Mouse (Mus musculus) intestine, embryonic 14.5 days (tissue): Measurements from ENCODE around the gene Itln1. TPM values are rescaled to one million over a fixed set of nuclear protein-coding genes. Genes with fewer than 3 reads are reported as not detected.

ENCODE experiments used
- ATAC-seq: fragments of 200-750 bp; cut with Nextera tagmentation; replicated peaks from 2 replicates; pipeline ENCODE4 v1.8.0; 2017; ENCODE audit warnings: low read depth, moderate number of reproducible peaks, moderate TSS enrichment, moderate library complexity; ENCODE audit not compliant: low FRiP score, low TSS enrichment
- DNase-seq: peaks from one replicate; pipeline ENCODE4 v3.0.0-alpha.2; 2018; ENCODE audit warnings: low spot score
- H3K27ac ChIP-seq: fragments of 300-500 bp; sonication (generic); 2 replicates; pipeline ENCODE4 v1.5.1; 2014; ENCODE audit warnings: low read depth, mild to moderate bottlenecking, control low read depth
- H3K27me3 ChIP-seq: fragments of 300-500 bp; sonication (generic); replicated peaks from 2 replicates; pipeline ENCODE4 v1.6.1; 2014; ENCODE audit warnings: low read length, control low read depth; ENCODE audit not compliant: control insufficient read depth, insufficient read depth
- H3K36me3 ChIP-seq: fragments of 300-500 bp; sonication (generic); 2 replicates; pipeline ENCODE4 v1.6.1; 2014; ENCODE audit warnings: low read length, control low read depth; ENCODE audit not compliant: control insufficient read depth, insufficient read depth
- H3K4me1 ChIP-seq: fragments of 300-500 bp; sonication (generic); replicated peaks from 2 replicates; pipeline ENCODE4 v1.6.1; 2014; ENCODE audit warnings: low read length, control low read depth, mixed read lengths; ENCODE audit not compliant: control insufficient read depth, insufficient read depth
- H3K4me2 ChIP-seq: fragments of 300-500 bp; sonication (generic); 2 replicates; pipeline ENCODE4 v1.6.1; 2014; ENCODE audit warnings: low read length
- H3K4me3 ChIP-seq: fragments of 300-500 bp; sonication (generic); 2 replicates; pipeline ENCODE4 v1.5.1; 2014; ENCODE audit warnings: low read depth, low read length, control low read depth, mixed read lengths
- H3K9ac ChIP-seq: fragments of 300-500 bp; sonication (generic); 2 replicates; pipeline ENCODE4 v1.6.1; 2014; ENCODE audit warnings: mild to moderate bottlenecking, low read length
- H3K9me3 ChIP-seq: fragments of 300-500 bp; sonication (generic); 2 replicates; pipeline ENCODE4 v1.6.1; 2016; ENCODE audit warnings: low read length, control low read depth; ENCODE audit not compliant: control insufficient read depth
- WGBS: fragments of 180-500 bp; shearing (Covaris S2); extraction: QIAGEN DNeasy Blood & Tissue Kit; methylation state at CpG from one replicate; pipeline ENCODE4 v1.1.7; 2014; 5-methylcytosine and 5-hydroxymethylcytosine counted together
- polyA plus RNA-seq: library from polyadenylated mRNA; unstranded; fragments of >200 nt; fragmentation: Nextera tagmentation; extraction: Ambion mirVana; gene quantifications from 2 replicates; pipeline ENCODE4 v1.2.1, GENCODE M21; 2014

The Itln1 gene
- polyA plus RNA-seq, 1 experiment from 2014 or later = not detected

GRCm38 (mm10) chr1:171561200-171561599 lies 26.1 kb upstream of the Itln1 start:
- Histone ChIP-seq H3K9me3 (no peaks in the 10 kb centered on the region), H3K4me2 (no peak overlapping the region), H3K9ac (no peak overlapping the region), H3K4me3 (no peak overlapping the region), H3K36me3 (no peaks in the 10 kb centered on the region), H3K27ac (no peak overlapping the region), H3K4me1 (no peaks in the 10 kb centered on the region), H3K27me3 (no peaks in the 10 kb centered on the region)
- no peak for DNase-seq
- WGBS = 94% methylated on average over 1 of the region's 1 CpGs
- no peak for ATAC-seq

GRCm38 (mm10) chr1:171560262-171560661 lies 25.2 kb upstream of the Itln1 start:
- no peak overlapping the region for H3K9ac ChIP-seq
- no peak overlapping the region for H3K4me2 ChIP-seq
- H3K4me3 ChIP-seq = no peak overlapping the region
- H3K4me1 ChIP-seq = no peaks in the 10 kb centered on the region
- no peak overlapping the region for H3K27ac ChIP-seq
- H3K36me3 ChIP-seq = no peaks in the 10 kb centered on the region
- ATAC-seq = no peak
- 74% methylated on average over 2 of the region's 2 CpGs for WGBS
- DNase-seq = no peak
- H3K27me3 ChIP-seq = no peaks in the 10 kb centered on the region
- no peaks in the 10 kb centered on the region for H3K9me3 ChIP-seq

GRCm38 (mm10) chr1:171558898-171559297 lies 23.8 kb upstream of the Itln1 start, which contains the start of gene Cd244a:
Gene Cd244a (plus strand): TSS chr1:171559193.
- Histone ChIP-seq H3K27me3 (no peaks in the 10 kb centered on the region), H3K9me3 (no peaks in the 10 kb centered on the region), H3K4me1 (no peaks in the 10 kb centered on the region), H3K4me2 (no peak within 1 kb of the TSS), H3K36me3 (no peaks in the 10 kb centered on the region), H3K9ac (no peak within 1 kb of the TSS), H3K27ac (no peak within 1 kb of the TSS), H3K4me3 (no peak within 1 kb of the TSS)
- DNase-seq (no peak), ATAC-seq (no peak)
- 68% methylated on average over 4 of the region's 4 CpGs for WGBS

GRCm38 (mm10) chr1:171558407-171558806 lies 23.3 kb upstream of the Itln1 start:
- Histone ChIP-seq H3K4me2 (no peak overlapping the region), H3K27me3 (no peaks in the 10 kb centered on the region), H3K9ac (no peak overlapping the region), H3K27ac (no peak overlapping the region), H3K4me1 (no peaks in the 10 kb centered on the region), H3K4me3 (no peak overlapping the region), H3K36me3 (no peaks in the 10 kb centered on the region), H3K9me3 (no peaks in the 10 kb centered on the region)
- no peak for DNase-seq
- no peak for ATAC-seq
- 76% methylated on average over 6 of the region's 6 CpGs for WGBS

- no peaks in the 10 kb centered on the region for H3K9me3 ChIP-seq
- ATAC-seq = no peak
- H3K9ac ChIP-seq = no peak overlapping the region
- H3K27ac ChIP-seq = no peak overlapping the region
- 96% methylated on average over 2 of the region's 2 CpGs for WGBS
- no peaks in the 10 kb centered on the region for H3K36me3 ChIP-seq
- no peak for DNase-seq
- no peaks in the 10 kb centered on the region for H3K4me1 ChIP-seq
- no peak overlapping the region for H3K4me3 ChIP-seq
- no peak overlapping the region for H3K4me2 ChIP-seq
- no peaks in the 10 kb centered on the region for H3K27me3 ChIP-seq
These were observed 21.3 kb upstream of the Itln1 start for GRCm38 (mm10) chr1:171556366-171556765.

GRCm38 (mm10) chr1:171553359-171554341 lies 18.6 kb upstream of the Itln1 start:
- Histone ChIP-seq H3K9ac (no peak overlapping the region), H3K27ac (no peak overlapping the region), H3K4me1 (no peaks in the 10 kb centered on the region), H3K4me3 (no peak overlapping the region), H3K4me2 (no peak overlapping the region), H3K9me3 (peaks cover 2% of the 10 kb centered on the region; the same call in 1 of the 2 replicates), H3K27me3 (no peaks in the 10 kb centered on the region), H3K36me3 (no peaks in the 10 kb centered on the region)
- 76% methylated on average over 11 of the region's 11 CpGs for WGBS
- DNase-seq = no peak
- no peak for ATAC-seq

- H3K36me3 ChIP-seq = no peaks in the 10 kb centered on the region
- H3K9ac ChIP-seq = no peak overlapping the region
- no peaks in the 10 kb centered on the region for H3K4me1 ChIP-seq
- no peak overlapping the region for H3K4me2 ChIP-seq
- no peak overlapping the region for H3K4me3 ChIP-seq
- WGBS = 82% methylated on average over 2 of the region's 2 CpGs
- no peak overlapping the region for H3K27ac ChIP-seq
- no peak for ATAC-seq
- peaks cover 2% of the 10 kb centered on the region; the same call in 1 of the 2 replicates for H3K9me3 ChIP-seq
- no peaks in the 10 kb centered on the region for H3K27me3 ChIP-seq
- DNase-seq = no peak
These were observed 17.1 kb upstream of the Itln1 start for GRCm38 (mm10) chr1:171552230-171552629.

GRCm38 (mm10) chr1:171551326-171551725 lies 16.2 kb upstream of the Itln1 start:
- Histone ChIP-seq H3K27ac (no peak overlapping the region), H3K9ac (no peak overlapping the region), H3K4me3 (no peak overlapping the region), H3K4me2 (no peak overlapping the region), H3K36me3 (no peaks in the 10 kb centered on the region), H3K9me3 (peaks cover 2% of the 10 kb centered on the region; the same call in 1 of the 2 replicates), H3K4me1 (no peaks in the 10 kb centered on the region), H3K27me3 (no peaks in the 10 kb centered on the region)
- ATAC-seq = no peak
- 74% methylated on average over 7 of the region's 7 CpGs for WGBS
- DNase-seq = no peak

GRCm38 (mm10) chr1:171540694-171541093 lies 5.6 kb upstream of the Itln1 start:
- ATAC-seq = no peak
- no peaks in the 10 kb centered on the region for H3K4me1 ChIP-seq
- no peak overlapping the region for H3K9ac ChIP-seq
- no peak overlapping the region for H3K4me3 ChIP-seq
- H3K4me2 ChIP-seq = no peak overlapping the region
- H3K9me3 ChIP-seq = no peaks in the 10 kb centered on the region
- H3K27ac ChIP-seq = no peak overlapping the region
- no peak for DNase-seq
- WGBS = 89% methylated on average over 1 of the region's 1 CpGs
- no peaks in the 10 kb centered on the region for H3K27me3 ChIP-seq
- H3K36me3 ChIP-seq = no peaks in the 10 kb centered on the region
